Mouse (Mus musculus) myocyte (in vitro differentiated cells): ENCODE measurements at regions not wholly inside any gene's neighbourhood (a gene's known extent, or its start where the extent isn't known, plus 50 kb on each side); places are given as distances from the start of the nearest gene placed in this dataset.

Experiments used
- H3K27me3 ChIP-seq: one replicate; pipeline ENCODE4 v1.6.1; 2011; ENCODE audit not compliant: control insufficient read depth, insufficient read depth, insufficient read length
- H3K36me3 ChIP-seq: one replicate; pipeline ENCODE4 v1.6.1; 2011; ENCODE audit not compliant: control insufficient read depth, insufficient read depth
- H3K4me2 ChIP-seq: one replicate; pipeline ENCODE4 v1.6.1; 2011; ENCODE audit warnings: low read depth, control low read depth
- H3K4me3 ChIP-seq: one replicate; pipeline ENCODE4 v1.5.1; 2011; ENCODE audit warnings: mild to moderate bottlenecking, control low read depth, moderate library complexity
- H3K79me2 ChIP-seq: one replicate; pipeline ENCODE4 v1.6.1; 2011; ENCODE audit not compliant: control insufficient read depth, insufficient read depth
- H3ac ChIP-seq: one replicate; pipeline ENCODE4 v1.6.1; 2011; ENCODE audit not compliant: control insufficient read depth, insufficient read length
- CEBPB ChIP-seq: IDR thresholded peaks from 2 replicates; pipeline ENCODE4 v1.6.1; 2011; ENCODE audit warnings: mild to moderate bottlenecking, moderate library complexity; ENCODE audit not compliant: poor library complexity, insufficient read depth, severe bottlenecking
- E2F4 ChIP-seq: IDR thresholded peaks from one replicate; pipeline ENCODE4 v1.6.1; 2011; ENCODE audit warnings: mild to moderate bottlenecking, control low read depth, moderate library complexity; ENCODE audit not compliant: insufficient read depth
- MAX ChIP-seq: IDR thresholded peaks from one replicate; pipeline ENCODE4 v1.6.1; 2011; ENCODE audit warnings: low read depth, mild to moderate bottlenecking, control low read depth
- MYOD1 ChIP-seq, 3 experiments: IDR thresholded peaks; one replicate each; pipeline ENCODE4 v1.6.1; 2011; ENCODE audit warnings: control low read depth in 2 of 3, low read depth in 2 of 3, mild to moderate bottlenecking in 2 of 3, moderate library complexity in 1 of 3; ENCODE audit not compliant: insufficient read length in 2 of 3, control insufficient read depth in 1 of 3
- MYOG ChIP-seq, 3 experiments: IDR thresholded peaks; one replicate each; pipeline ENCODE4 v1.6.1; 2011; ENCODE audit warnings: control low read depth in 2 of 3, low read depth in 2 of 3, mild to moderate bottlenecking in 2 of 3; ENCODE audit not compliant: insufficient read length in 2 of 3, control insufficient read depth in 1 of 3, insufficient read depth in 1 of 3
- POLR2A ChIP-seq: IDR thresholded peaks from one replicate; pipeline ENCODE4 v1.6.1; 2011; ENCODE audit warnings: low read depth, mild to moderate bottlenecking, control low read depth, moderate library complexity; ENCODE audit not compliant: insufficient read length
- POLR2AphosphoS2 ChIP-seq: IDR thresholded peaks from one replicate; pipeline ENCODE4 v1.6.1; 2011; ENCODE audit warnings: low read depth, control low read depth; ENCODE audit not compliant: insufficient read length
- REST ChIP-seq: IDR thresholded peaks from one replicate; pipeline ENCODE4 v1.6.1; 2011; ENCODE audit warnings: mild to moderate bottlenecking, control low read depth, moderate library complexity; ENCODE audit not compliant: insufficient read depth, insufficient read length
- SRF ChIP-seq: IDR thresholded peaks from one replicate; pipeline ENCODE4 v1.6.1; 2011; ENCODE audit warnings: low read depth; ENCODE audit not compliant: control insufficient read depth, insufficient read length
- TCF12 ChIP-seq: IDR thresholded peaks from one replicate; pipeline ENCODE4 v1.6.1; 2011; ENCODE audit warnings: mild to moderate bottlenecking, control low read depth; ENCODE audit not compliant: poor library complexity, insufficient read depth, severe bottlenecking
- TCF3 ChIP-seq: IDR thresholded peaks from one replicate; pipeline ENCODE4 v1.6.1; 2011; ENCODE audit warnings: low read depth, control low read depth; ENCODE audit not compliant: insufficient read length
- USF1 ChIP-seq: IDR thresholded peaks from one replicate; pipeline ENCODE4 v1.6.1; 2011; ENCODE audit warnings: low read depth, mild to moderate bottlenecking, control low read depth, moderate library complexity

DNA sequence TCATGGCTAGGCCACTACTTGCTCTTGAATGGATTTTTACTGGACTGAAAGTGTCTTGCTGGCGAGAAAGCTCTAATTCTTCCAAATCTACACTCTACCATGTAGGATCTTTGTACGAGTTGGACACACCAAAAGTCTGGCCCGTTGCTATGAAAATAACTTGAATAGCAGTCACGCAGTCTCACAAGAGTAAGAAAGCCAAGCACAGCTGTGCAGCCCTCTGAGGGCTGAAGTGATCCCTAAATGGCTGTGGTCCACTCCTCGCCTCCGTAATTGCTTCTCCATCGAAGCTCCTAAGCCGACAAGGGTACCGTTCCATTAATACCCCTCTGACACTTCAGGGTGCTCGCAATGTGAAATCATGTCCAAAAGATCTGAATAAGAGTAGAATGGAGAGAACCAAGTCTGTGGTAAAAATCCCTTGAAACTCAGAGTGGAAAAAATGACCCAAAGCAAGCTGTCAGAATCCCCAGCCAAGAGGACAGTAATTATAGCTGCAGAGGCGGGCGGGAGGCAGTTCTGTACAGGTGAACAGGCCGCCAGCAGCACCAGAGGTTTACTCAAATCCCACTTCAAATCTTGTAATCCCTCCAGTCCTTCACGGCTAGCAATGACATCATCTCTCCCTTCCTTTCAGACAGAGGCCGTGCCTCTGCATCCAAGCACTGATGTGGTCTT lies 66.1 kb downstream of the Tmem30b start:
- Histone ChIP-seq H3K4me2 (peak overlapping the region; percentile 68), H3K27me3 (no peaks in the 10 kb centered on the region), H3K4me3 (no peak overlapping the region), H3ac (no peak overlapping the region), H3K36me3 (no peaks in the 10 kb centered on the region), H3K79me2 (no peaks in the 10 kb centered on the region)
- TF ChIP-seq TCF12, result peak; percentile 13
- no peak for TF ChIP-seq E2F4
- no peak for TF ChIP-seq USF1
- TF ChIP-seq MYOG (IDR thresholded peaks at IDR 0.05; ENCODE audit: control insufficient read depth in 1 of 3, insufficient read depth in 1 of 3, insufficient read length in 2 of 3, low read depth in 2 of 3), result peak in 2 of 3 experiments; percentile 44 to 52
- TF ChIP-seq MYOD1 (IDR thresholded peaks at IDR 0.05; ENCODE audit: control insufficient read depth in 1 of 3, insufficient read length in 2 of 3, low read depth in 2 of 3), result peak in 2 of 3 experiments; percentile 66 to 74

DNA sequence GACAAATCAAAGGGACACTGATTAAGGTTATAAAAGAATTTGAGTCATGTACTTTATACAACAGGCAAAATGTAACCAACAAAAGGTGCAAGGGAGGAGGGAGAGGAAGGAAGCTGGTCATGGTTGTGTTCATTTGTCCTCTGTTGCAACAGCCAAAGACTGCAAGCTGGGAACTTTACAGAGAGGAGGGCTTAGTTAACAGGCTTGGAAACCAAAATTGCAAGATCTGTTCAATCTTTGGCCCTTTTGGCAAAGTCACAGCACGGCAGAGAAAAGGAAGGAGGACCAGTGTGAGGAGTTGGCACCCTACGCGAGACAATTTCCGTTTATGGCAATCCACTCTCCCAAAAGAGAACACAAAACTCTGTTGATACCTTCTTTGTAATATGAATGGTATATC lies 67.6 kb downstream of the Tmem30b start:
- Histone ChIP-seq H3K36me3 (no peaks in the 10 kb centered on the region), H3ac (no peak overlapping the region), H3K4me2 (no peak overlapping the region), H3K4me3 (no peak overlapping the region), H3K27me3 (no peaks in the 10 kb centered on the region), H3K79me2 (no peaks in the 10 kb centered on the region)
- TF ChIP-seq CEBPB (no peak), MAX (no peak), POLR2A (no peak), TCF3 (no peak), POLR2AphosphoS2 (no peak), TCF12 (no peak), E2F4 (no peak), MYOD1 (IDR thresholded peaks at IDR 0.05; ENCODE audit: control insufficient read depth in 1 of 3, insufficient read length in 2 of 3, low read depth in 2 of 3) (no peak), REST (no peak), USF1 (no peak), SRF (no peak), MYOG (IDR thresholded peaks at IDR 0.05; ENCODE audit: control insufficient read depth in 1 of 3, insufficient read depth in 1 of 3, insufficient read length in 2 of 3, low read depth in 2 of 3) (no peak)

DNA sequence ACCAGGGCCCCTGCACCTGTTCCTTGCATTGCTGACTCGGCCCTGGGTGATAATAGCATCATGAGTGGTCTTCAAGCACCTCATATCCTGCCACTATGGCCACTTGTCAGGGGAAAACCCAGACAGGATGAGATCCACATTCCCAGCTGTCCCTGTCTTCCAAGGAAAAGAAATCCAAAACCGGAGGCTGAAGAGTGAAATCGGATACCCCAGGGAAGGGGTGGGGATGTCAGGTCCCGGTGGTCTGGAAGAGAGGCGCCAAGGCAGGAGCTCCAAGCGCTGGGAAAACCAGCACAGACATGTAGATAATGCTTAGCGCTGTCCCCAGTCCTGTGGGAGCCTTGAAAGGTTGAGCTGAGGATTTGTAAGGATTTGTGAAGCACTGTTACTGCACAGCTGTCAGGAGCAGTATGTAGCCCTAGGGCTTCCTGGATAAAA lies 69.8 kb downstream of the Tmem30b start:
- Histone ChIP-seq H3K36me3 (no peaks in the 10 kb centered on the region), H3K4me2 (peak overlapping the region; percentile 80), H3ac (no peak overlapping the region), H3K4me3 (no peak overlapping the region), H3K27me3 (no peaks in the 10 kb centered on the region), H3K79me2 (no peaks in the 10 kb centered on the region)
- TF ChIP-seq E2F4, result no peak
- TF ChIP-seq MYOG (IDR thresholded peaks at IDR 0.05; ENCODE audit: control insufficient read depth in 1 of 3, insufficient read depth in 1 of 3, insufficient read length in 2 of 3, low read depth in 2 of 3), result peak; percentile 68 to 97 (median 93)
- no peak for TF ChIP-seq MAX
- TF ChIP-seq POLR2AphosphoS2, result no peak
- TF ChIP-seq REST, result no peak
- TF ChIP-seq TCF3, result peak; percentile 77
- TF ChIP-seq USF1, result no peak
- TF ChIP-seq CEBPB, result no peak
- TF ChIP-seq SRF, result peak; percentile 5
- peak; percentile 97 to 99 (median 98) for TF ChIP-seq MYOD1 (IDR thresholded peaks at IDR 0.05; ENCODE audit: control insufficient read depth in 1 of 3, insufficient read length in 2 of 3, low read depth in 2 of 3)
- TF ChIP-seq TCF12, result peak; percentile 99
- no peak for TF ChIP-seq POLR2A

DNA sequence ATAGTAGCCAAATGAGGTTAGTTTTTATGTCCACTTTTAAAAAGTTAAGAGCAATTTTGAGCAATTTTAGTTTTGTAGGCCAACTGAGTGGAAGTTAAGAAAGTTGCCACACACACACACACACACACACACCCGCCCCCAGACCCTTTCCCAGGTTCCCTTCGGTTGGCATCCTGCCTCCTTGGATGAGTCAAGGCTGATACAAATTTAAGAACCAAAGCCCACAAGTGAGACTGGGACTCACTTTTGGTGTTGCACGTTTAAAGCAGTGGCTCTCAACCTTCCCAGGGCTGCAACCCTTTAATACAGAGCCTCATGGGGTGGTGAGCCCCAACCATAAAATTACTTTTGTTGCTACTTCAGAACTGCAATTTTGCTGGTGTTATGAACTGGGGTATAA lies 70.4 kb downstream of the Tmem30b start:
- Histone ChIP-seq H3K79me2 (no peaks in the 10 kb centered on the region), H3K4me3 (no peak overlapping the region), H3K4me2 (peak overlapping the region; percentile 80), H3K36me3 (no peaks in the 10 kb centered on the region), H3ac (no peak overlapping the region), H3K27me3 (no peaks in the 10 kb centered on the region)
- TF ChIP-seq SRF, result no peak
- no peak for TF ChIP-seq TCF12
- TF ChIP-seq E2F4, result no peak
- no peak for TF ChIP-seq REST
- no peak for TF ChIP-seq CEBPB
- TF ChIP-seq TCF3, result no peak
- no peak for TF ChIP-seq POLR2A
- no peak for TF ChIP-seq USF1
- TF ChIP-seq MAX, result no peak
- no peak for TF ChIP-seq MYOD1 (IDR thresholded peaks at IDR 0.05; ENCODE audit: control insufficient read depth in 1 of 3, insufficient read length in 2 of 3, low read depth in 2 of 3)
- TF ChIP-seq POLR2AphosphoS2, result no peak
- no peak for TF ChIP-seq MYOG (IDR thresholded peaks at IDR 0.05; ENCODE audit: control insufficient read depth in 1 of 3, insufficient read depth in 1 of 3, insufficient read length in 2 of 3, low read depth in 2 of 3)

DNA sequence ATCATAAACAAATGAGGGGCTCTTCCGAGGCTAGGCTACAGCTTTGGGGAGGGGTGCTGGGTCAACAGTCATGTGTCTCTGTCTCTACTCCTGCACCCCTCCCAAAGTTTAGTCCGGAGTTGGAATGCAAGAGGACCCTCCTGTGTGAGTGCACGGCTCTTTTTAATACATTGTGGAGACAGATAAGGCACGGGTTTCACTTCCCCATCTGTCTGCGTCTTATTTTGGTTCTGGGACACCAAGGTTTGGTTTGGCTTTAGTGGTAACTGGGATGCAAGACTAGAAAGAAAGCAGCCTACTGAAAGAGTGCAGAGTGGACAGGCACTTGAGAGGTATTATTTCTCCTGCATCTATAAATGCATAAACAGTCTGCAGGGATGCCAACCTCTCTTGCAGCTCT lies 71.2 kb downstream of the Tmem30b start:
- TF ChIP-seq TCF12, result no peak
- TF ChIP-seq POLR2A, result no peak
- TF ChIP-seq POLR2AphosphoS2, result no peak
- no peak for TF ChIP-seq SRF
- no peak for TF ChIP-seq USF1
- no peak for TF ChIP-seq CEBPB
- no peak for TF ChIP-seq MAX
- Histone ChIP-seq H3ac (no peak overlapping the region), H3K4me3 (no peak overlapping the region)

More for the DNA sequence above, 71.2 kb downstream of the Tmem30b start:
- peak overlapping the region; percentile 80 for H3K4me2 ChIP-seq
- H3K79me2 ChIP-seq, result no peaks in the 10 kb centered on the region
- H3K36me3 ChIP-seq, result no peaks in the 10 kb centered on the region
- H3K27me3 ChIP-seq, result no peaks in the 10 kb centered on the region
